Mouse (Mus musculus): ENCODE results near the gene Olfr47.
"Not testable (repeated sequence)": the region's sequence is repeated elsewhere in the genome, so short reads cannot be mapped to it uniquely, and the experiment has no call there.

Olfr47 gene

DNA sequence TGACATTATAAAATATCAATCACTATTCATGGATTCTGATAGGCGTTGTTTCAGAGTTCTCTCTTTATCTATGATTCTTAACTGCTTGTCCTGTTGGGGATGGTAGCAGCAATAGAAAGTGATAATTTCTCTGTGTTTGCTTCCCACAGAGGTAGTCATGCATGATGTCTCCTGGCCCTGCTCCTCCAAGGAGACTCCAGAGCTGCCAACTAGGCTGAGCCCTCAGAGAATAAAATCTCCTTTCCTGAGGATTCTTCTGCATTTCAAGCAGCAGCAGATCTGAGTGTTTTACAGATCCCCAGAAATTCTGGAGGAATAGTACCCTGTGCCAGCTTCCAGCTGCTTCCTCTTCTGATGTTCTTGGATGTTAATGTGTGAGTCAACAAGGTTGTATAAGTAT is at the start of gene Olfr47:
Gene Olfr47, plus strand, starts transcription at position 275 of the 400 bp plus-strand sequence.
- DNase-seq (ENCODE audit: inconsistent ontology term): not testable (repeated sequence)

DNA sequence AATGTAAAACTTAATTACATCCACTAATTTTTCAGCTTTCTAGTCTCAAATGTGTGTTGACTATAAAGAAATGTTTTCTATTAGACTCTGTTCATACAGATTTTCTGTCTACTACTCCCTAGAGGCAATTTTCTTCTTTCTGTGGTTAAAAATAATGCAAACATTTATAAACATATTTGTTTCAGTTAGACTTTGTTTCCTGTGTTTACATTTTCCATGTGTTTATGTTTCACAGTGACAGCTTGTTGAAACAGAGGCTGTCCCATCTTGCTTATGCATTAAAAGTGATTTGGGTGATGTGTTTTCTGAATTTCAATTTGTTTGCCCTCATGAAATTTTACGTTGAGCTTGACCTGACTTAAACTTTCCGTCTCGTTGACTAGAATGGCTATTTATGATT is 40.3 kb upstream of the Olfr47 start:
- no peak for DNase-seq (ENCODE audit: inconsistent ontology term)

DNA sequence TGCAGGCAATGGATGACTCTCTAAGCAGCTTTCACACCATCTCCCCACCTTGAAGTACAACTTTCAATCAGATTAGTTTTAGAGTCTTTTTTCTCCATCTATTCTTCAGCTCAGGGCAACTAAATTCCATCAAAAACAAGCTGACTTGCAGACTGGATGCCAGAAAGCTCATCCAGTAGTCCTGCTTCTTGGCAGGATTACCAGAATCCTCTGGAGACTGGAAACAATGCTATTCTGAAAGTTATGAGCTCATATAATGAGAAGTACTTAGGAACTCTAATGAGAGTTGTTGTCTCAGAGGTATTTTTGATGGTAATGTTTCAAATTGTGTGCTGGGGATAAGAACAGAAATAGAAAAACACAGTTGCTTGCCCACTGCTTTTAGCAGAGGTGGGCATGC is 34.5 kb upstream of the Olfr47 start, which contains the start of gene Olfr435:
Gene Olfr435, plus strand, starts transcription at position 366 of the 400 bp plus-strand sequence.
- DNase-seq (ENCODE audit: inconsistent ontology term): peak; percentile 70

DNA sequence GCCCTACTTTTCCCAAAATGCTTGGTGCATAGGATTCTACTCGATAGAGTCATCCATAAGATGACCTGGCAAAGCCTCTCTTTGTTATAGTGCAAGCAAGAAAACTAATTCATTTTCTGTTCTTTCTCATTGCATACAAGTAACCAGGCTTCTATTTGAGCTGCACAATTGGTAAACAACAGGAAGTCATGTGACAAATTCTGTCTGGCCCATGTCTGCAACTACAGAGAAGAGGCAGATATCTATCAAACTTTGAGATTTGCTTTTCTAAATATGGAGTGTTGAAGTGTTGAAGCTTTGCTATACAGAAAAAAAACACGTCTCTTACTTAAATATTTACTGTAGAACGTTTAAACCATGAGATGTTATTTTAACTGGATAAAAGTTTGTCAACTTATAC is 33.2 kb upstream of the Olfr47 start:
- no peak for DNase-seq (ENCODE audit: inconsistent ontology term)

DNA sequence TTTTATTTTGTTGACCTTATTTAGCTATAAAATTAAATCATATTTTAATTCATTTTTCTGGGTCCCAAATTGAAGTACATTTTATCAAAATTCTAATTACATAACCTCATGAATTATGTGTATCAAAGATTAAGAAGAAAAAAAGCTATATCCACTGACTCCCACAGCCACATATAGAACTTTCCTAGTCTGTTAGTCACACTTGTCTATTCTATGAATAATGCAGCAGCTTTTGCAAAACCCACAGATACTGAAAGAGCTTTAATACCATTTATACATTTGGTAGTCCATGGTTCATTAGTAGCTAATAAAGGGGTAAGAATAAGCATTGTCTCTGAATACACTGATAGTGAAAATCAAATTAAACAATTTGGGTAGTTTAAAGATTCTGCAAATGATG is 28.5 kb upstream of the Olfr47 start:
- DNase-seq (ENCODE audit: inconsistent ontology term): no peak

DNA sequence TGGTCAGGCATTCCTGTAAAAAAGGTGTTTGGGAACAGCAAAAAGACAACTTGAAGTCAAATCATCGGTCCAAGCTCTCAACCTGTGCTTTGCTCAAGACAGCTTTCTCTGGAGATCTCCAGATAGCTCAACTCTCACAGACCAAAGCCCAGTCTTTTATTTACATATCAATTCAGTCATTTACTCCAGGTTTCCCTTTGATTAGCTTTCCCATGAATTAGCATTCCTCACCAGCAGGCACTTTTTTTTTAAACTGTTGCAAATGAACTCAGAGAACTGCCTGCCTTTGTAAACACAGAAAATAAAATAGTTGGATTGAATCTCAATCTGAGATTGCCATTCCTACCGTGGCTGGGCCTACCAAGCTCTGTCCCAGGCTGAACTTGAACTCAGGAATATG is 26.0 kb upstream of the Olfr47 start:
- no peak for DNase-seq (ENCODE audit: inconsistent ontology term)

DNA sequence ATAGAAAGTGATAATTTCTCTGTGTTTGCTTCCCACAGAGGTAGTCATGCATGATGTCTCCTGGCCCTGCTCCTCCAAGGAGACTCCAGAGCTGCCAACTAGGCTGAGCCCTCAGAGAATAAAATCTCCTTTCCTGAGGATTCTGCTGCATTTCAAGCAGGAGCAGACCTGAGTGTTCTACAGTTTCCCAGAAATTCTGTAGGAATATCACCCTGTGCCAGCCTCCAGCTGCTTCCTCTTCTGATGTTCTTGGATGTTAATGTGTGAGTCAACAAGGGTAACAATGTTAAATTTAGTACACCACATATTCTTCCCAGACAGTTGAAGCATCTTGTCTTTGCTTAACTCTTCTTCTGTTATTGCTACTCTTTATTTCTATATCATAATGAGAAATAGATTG is 18.5 kb upstream of the Olfr47 start, which contains the start of gene Olfr434:
Gene Olfr434, plus strand, starts transcription at position 149 of the 400 bp plus-strand sequence.
- not testable (repeated sequence) for DNase-seq (ENCODE audit: inconsistent ontology term)

DNA sequence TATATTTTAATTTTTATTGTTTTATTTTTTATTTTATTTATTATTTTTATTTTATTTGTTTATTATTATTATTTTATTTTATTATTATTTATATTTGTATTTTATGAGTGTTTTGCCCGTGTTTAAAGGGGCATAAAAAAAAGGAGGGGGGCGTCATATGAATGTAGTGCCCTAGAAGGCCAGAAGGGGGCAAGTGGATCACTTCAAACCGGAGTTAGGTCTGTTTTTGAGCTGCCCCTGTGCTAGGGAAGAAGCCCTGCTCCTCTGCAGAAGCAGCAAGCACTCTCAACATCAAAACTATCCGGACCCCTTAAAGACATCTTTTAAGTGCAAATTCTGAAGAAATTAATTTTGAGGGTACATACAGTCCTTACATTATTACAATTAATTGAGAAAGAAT is 10.7 kb downstream of the Olfr47 start:
- no peak for DNase-seq (ENCODE audit: inconsistent ontology term)

DNA sequence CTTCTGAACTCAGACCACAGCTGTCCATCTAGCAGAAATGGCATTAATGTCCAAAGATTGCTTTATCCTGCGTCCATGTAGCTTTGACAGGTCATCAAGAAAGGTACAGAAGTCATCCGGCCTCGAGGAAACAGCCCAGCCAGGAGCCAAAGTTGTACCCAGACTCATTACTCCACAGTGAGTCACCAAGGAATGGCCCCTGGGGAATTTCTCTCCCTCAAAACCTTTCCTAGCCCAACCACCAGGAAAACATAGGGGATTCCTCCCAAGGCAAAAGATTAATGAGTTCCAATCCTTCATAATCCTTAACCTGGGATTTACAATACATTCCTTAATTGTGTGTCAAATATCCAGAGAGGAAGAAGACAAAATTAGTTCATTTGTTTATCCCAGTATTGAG is 16.1 kb downstream of the Olfr47 start:
- peak; percentile 69 for DNase-seq (ENCODE audit: inconsistent ontology term)

DNA sequence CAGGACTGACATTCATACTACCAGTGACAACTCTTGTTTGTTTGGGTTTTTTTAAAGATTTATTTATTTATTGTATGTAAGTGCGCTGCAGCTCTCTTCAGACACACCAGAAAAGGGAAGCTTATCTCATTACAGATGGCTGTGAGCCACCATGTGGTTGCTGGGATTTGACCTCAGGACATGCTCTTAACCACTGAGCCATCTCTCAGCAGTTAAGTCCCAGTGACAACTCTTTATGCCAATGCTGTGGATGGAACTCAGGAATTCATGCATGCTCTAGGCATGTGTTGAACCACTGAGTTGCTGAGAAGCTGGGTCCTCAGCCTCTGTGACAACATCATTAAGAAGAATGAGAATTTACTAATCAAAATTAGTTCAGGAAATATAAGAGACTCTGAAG is 21.7 kb downstream of the Olfr47 start:
- no peak for DNase-seq (ENCODE audit: inconsistent ontology term)

DNA sequence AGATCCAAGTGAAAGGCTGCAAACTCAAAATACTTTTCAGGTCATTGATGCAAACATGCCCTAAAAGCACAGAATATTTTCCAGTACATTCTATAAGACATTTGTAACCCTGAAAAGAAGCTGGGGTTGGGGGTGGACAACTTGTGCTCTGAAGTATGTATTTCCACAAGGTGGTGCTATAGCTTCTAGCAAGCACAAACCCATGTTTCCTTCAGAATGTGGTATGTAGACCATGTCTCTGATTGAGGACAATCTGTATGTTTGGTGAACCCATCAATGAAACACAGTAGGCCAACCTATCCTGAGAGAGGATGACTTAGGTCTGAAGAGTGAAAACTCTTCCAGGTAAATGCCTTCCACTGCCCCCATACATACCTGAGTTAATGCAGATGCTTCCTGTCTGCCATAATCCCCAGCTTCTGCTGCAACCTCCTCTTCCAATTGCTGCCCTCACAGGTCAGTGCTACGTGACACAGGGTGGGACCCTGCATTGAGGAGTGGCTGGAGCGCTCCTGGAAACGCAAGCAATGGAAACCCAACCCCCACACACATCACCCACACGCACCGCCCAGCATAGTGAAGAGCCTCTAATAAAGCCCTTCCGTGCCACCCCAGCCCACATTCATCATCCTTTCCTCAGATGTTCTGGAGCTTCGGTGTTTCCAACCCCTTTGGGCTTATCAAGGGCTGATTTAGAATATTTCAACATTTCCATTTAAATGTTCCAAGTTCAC is 23.0 kb downstream of the Olfr47 start:
- peak; percentile 45 for DNase-seq (ENCODE audit: inconsistent ontology term)

DNA sequence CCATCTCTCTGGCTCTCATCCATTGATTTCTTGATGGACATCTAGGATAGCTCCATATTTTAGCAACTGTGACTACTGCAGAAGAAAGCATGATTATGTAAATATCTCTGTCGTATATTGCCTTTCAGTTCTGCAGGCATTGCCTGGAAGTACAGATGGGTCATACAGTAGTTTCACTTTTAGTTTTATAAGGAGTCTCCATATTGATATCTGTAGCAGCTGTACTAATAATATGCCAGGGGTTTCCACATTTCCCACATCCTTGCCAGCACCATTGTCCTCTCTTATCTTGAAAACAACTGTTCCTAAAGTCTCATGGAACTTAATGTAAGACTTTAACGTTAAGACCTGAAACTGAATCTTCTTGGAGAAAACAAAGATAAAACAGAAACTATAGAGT is 29.4 kb downstream of the Olfr47 start:
- DNase-seq (ENCODE audit: inconsistent ontology term): no peak

DNA sequence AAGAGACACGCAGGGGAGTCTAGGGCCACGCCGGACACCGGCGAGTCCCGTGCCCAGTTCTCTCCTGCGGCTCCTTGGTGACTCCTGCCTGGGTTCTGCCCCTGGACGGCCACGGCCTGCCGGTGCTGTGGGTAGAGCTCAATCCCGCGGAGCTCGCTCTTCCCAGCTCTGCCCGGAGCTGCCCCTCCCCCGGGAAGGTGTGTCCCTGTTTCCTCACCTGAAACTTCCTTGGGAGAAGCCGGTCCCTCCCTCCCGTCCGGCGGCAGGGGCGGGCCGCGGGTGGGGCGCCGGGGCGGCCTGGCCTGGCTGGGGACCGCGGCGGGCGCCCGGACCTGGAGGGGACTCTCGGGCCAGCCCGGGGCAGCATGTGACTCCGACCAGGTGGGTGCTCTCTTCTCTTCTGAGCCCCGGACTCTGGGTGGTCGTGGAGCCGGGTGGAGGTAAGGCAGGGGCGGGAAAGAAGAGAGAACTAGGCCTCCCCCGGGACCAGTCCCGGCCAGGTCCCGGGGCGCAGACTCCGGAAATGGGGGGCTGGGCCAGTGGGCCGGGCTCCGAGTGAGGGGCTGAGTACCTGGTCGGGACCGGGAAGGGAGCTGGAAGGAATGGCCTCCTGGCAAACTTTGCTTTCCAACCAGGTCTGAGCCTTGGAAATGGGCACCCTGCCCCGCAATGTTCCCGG is 34.2 kb downstream of the Olfr47 start, which contains the start of gene Arhgef5:
Gene Arhgef5, plus strand, starts transcription at position 220 of the 679 bp plus-strand sequence.
- peak; percentile 60 for DNase-seq (ENCODE audit: inconsistent ontology term)

DNA sequence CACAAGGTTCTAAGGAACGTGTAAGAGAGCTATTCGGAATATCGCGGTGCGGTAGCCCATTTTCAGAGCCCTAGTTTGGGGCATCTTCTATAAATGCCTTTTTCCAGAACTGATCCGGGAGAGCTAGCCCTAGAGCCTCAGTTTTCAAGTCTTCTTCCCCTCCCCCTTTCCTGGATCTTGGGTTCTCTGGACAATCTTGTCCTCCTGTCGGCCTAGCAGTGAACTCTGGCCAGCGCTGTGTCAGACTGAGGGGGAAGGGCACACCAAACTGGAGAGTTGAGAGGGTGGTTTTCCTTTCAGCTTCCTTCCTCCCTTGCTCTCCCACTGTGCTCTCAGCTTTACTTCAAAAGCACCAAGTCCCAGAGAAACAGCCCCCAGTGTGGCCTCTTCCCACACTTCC is 35.0 kb downstream of the Olfr47 start:
- DNase-seq (ENCODE audit: inconsistent ontology term): peak; percentile 45

DNA sequence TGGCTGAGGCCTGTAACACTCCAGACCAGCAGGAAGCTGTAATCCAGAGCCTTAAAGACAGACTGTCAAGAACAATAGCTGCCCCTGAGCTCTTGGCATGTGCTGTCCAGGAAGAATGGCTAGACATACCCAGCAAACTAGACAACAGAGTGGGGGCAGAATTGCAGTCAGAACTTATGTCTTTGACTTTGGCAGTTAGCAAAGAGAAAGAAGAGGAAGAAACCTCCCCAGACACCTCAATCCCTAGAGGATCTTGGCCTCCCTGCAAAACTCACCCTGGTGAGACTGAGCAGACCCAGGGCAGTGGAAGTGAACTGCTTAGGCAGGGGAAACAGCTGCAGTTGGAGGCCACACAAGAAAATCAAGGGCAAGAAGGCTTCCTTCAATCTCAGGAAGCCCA is 41.3 kb downstream of the Olfr47 start:
- no peak for DNase-seq (ENCODE audit: inconsistent ontology term)

DNA sequence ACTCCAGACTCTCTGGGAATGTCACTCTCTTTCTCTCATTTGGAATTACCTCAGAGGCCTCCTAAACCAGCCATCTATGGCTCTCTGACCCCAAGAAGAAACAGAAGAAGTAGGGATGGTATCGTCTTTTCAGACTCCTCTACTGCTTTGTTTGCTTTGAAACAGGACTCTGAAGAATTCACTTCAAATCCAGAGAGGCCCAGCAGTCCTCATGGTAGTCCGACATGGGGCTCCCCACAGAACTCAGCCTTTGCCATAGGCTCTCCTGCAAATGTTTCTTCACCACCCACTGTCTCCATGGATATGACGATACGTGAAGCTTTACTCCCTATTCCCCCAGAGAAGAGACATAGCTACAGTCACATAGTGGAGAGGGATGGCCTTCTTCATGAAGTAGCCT is 42.8 kb downstream of the Olfr47 start:
- no peak for DNase-seq (ENCODE audit: inconsistent ontology term)

DNA sequence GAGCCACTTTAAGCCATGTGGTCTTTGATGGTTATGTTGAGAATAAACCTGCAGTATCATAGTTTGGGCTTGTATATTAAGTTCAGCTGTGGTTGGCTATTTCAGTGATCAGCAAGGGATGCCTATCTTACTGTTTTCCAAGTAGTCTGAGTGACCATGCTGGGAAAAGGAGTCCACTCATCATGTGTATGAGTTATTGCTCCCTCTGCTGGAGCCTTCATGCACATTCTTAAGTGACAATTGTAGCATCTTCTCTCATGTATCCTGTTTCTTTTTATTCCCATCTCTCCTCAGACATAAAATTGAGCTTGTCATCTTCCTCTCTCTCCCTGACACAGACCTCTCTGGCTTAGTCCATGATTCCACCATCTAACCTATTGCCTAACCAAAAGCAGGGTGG is 46.9 kb downstream of the Olfr47 start:
- no peak for DNase-seq (ENCODE audit: inconsistent ontology term)

DNA sequence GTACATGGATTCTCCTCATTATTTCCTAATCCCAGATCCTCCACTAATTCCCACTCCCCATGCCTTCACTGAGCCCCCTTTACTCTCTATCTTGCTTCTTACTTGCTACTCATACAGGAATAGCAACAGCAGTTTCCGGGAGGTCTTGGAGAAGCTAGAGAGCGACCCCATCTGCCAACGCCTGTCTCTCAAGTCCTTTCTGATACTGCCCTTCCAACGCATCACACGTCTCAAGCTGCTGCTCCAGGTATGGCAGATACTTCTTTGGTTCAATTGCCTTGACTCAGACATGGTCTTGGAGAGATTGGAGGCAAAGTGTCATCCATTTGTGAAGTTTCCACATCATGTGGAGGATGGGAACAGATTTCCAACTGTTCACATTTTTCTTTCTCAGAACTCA is 49.2 kb downstream of the Olfr47 start:
- no peak for DNase-seq (ENCODE audit: inconsistent ontology term)

Measured in Muller cell, postnatal 12 days (primary cell).